Mouse (Mus musculus) A20 (cell line): Measurements from ENCODE around the gene Crnn.

Experiments used
- DNase-seq: peaks from one replicate; pipeline ENCODE4 v3.0.0-alpha.2; 2011; ENCODE audit warnings: low read depth, low spot score

Gene Crnn

DNA sequence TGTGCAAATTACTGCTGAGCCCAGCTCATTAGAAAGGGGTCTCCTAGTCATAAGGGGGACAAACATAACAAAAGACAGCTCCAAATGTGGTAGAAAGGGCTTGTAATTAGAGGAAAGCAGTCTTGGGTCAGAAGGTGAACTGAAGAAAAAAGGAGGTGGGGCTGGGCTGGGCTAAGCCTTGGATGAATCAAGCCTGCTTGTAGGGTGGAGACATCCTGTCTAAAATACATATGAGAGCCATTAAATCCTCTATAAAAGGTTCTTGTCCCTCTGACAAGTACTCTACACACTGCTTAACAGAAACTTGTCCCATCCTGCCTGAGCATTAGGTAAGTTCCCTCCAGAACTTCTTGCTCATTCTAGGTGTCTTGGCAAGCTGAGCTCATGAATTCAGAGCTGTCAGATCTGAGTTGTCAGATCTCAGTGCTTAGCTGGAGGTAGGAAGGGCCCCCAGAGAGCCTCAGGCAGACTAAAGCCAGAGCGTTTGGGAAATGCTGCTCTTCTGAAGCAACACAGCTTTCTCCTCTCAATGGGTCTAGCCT, at the start of gene Crnn:
Crnn (plus strand) TSS at position 278 of the 542 bp plus-strand sequence.
- DNase-seq: no peak

- DNase-seq: no peak
These were observed 48.1 kb upstream of the Crnn start for GRCm38 (mm10) chr3:93096447-93096846.

DNA sequence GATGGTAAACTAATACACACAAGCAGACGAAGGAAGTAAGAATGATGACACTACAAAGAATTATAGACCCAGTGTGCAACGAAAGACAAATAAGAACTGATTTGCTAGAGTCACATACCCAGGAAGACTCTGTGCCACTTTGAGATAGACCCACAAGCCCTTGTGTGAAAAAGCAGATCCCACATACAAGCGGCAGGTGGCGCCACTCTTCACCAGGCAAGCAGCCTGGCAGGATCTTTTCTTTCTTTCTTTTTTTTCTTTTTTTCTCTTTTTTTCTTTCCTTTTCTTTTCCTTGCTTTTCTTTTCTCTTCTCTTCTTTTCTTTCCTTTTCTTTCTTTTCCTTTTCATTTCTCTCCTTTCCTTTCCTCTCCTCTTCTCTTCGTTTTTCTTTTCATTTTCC, 32.9 kb upstream of the Crnn start:
- DNase-seq: no peak

DNA sequence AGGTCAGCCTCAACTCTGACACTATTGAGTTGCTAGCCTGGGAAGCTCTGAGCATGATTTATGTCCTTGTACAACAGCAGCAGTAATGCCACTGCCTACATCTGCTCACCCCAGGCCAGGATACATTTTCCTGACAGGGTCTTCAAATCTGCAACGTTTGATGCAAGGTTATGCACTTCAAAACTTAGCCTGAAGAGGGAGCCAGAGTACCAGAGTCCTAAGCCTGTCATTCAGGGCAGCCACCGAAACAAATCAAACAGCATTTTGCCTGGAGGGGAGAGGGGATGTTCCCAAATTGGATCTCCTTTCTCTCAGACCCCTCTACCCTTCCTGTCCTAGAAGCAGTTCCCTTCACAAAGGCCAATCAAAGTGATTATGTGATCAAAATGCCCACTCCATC, 30.1 kb upstream of the Crnn start:
- DNase-seq: no peak

DNA sequence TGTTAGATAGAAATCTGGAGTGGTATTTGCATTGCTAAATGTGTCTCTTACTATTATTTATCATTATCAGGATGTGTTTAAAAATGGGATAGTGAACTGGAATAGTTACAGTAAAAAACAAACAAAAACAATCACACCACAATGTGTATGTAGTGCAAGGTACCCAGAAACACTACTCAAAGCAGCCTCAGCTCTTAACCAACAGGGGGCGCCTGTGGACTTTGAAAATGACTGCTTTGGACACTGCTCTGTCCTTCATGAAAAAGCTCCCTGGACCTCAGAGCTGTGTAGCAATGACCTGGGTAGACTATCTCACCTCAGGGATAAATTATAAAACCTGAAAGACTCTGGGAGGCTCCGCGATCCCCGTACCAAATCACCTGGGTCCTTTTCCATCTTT, 25.5 kb upstream of the Crnn start:
- DNase-seq: no peak

DNA sequence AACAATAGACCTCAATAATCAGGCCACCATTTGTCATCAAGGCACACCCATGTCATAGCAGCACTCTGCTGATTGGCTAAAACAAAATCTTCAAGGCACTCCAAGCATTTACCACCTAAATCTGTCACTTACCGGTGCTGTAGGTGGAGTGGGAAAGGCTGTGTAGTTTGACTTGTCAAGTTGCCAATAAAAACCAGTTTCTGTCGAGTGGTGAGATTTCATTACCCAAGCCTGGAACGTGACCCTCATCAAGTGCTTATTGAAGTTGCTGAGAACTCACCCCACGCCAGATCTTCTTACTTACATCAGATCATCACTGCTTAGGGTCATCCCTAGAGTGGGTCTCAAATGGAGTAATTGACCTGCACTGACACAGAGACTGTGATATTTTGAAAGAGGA, 16.5 kb upstream of the Crnn start:
- no peak for DNase-seq

- no peak for DNase-seq
These were observed 15.5 kb upstream of the Crnn start for GRCm38 (mm10) chr3:93129076-93129475.

GRCm38 (mm10) chr3:93130460-93130859, 14.1 kb upstream of the Crnn start:
- peak; percentile 1 for DNase-seq

DNA sequence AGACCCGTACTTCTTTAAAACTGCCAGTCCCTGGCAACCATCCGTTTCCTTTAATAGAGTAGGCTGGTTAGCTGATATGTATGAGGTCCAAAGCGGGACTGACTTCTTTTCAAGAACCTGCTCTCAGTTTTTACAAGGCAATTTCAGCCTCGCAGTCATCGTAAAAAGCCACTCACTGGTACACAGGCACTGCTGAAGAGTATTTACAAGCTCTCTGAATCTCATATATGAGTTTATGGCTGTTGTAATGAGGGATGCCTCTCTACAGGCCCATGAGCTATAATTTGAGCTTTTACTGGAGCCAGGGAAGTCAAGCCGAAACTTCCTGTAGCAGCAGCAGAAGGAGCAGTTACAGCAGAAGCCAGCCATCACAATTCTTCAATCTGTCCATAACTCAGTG, 17.9 kb downstream of the Crnn start:
- DNase-seq: no peak

DNA sequence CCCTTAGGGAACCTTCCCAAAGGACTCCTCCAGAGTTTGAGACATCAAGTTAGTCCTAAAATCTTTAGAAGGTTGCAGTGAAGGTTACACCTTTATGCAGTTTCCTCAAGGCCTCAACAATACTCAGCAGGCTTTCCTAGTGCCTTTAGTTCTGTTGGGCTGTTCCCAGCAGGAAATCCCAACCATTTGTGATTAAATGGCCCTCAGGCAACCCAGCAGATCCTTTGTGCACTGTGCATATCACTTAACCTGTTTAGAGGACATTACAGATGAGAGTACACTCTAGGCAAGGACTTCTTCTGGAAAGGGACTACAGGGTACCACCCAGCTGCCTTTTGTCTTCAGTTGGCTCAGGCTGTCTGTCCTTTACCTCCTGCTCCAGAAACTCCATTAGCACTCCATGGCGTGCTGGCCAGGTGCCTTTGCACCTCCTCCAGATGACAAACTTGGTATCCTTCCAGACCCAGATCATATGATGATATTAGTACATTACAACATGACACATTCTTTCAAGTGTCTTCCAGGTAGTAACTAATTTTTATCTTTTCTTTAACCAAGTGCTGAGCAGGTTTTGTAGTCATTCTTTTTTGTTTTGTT, 18.5 kb downstream of the Crnn start:
- no peak for DNase-seq

DNA sequence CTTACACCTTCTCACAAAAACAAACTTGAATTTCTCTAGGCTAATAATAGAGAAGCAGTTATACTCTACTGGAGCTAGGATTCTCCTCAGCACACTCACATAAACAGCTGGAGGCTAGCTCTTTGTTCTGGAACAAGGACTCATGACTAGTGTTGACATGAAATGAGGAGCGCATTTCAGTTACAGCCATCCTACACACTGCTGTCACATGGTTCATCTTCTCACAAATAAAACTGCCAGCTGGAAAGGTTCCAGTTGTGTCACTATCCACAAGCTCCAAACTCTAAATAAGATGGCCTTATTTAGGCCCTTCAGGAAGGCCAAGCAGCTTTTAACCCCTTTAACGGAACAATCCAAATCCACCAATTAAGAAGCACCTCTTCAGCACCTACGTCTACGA, 36.3 kb downstream of the Crnn start:
- DNase-seq: no peak

DNA sequence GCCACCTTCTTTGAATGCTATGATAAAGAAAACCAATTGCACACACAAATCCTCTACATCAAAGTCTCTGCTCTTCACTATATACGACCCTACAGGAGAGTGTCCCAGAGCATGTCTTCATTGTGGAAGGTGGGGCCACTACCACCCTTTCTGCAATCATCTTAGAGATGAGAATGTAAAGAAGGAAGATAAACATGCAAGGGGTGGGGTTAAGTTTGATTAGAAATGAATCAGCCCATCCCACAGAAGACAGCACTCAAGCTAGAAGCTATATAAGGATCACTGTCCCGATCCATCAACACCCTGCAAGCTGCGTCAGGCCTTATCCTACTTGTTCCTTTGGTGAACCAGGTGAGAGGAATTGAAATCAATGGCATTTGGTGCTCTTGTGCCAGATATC, 52.4 kb downstream of the Crnn start, which contains the start of gene Flg2:
Flg2 (plus strand) TSS at position 301 of the 400 bp plus-strand sequence.
- DNase-seq: no peak
